Mouse (Mus musculus) cerebellum, postnatal 10 days (tissue): ENCODE measurements around the gene Gabre.
A peak's percentile ranks its signal among the peaks of the same experiment; 100 is the strongest.

Experiments
- DNase-seq, 2 experiments: peaks; one replicate each; pipeline ENCODE4 v3.0.0; 2021; ENCODE audit warnings: mixed read lengths in 2 of 2

Gabre gene

DNA sequence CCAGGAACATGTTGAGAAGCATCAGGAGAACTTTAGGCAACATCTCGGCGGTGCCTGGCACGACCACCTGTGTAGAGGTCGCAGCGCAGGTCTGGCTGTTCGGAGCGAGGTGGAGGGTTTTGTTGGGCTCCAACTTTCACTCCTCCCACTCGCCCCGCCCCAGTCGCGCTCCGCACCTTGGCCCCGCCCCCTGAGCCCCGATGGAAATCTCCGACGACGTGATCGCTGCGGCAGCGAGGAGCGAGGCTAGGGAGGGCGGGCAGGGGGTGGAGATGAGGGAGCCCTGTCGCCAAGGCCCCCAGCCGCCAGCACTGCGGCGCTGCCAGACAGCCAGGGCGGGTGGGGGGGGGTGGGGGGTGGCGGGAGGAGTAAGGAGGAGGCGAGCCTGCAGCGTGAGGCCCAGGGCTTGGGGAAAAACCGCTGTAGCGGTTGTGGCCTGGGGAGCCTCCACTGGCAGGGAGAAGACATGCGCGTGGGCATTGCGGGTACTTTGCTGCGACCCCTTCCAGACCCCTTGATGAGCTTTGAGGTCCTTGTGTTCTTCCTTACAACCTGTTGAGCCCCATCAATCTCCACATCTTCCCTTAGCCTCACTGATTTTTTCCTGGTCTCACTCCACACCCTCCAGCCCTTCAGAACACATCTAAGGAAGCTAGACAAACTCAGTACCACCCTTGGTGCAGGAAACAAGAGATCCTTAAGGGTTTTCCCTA is at the start of gene Gabre:
Gabre (minus strand) TSS at position 145 of the 713 bp plus-strand sequence.
- DNase-seq, result peak; percentile 36 to 62

DNA sequence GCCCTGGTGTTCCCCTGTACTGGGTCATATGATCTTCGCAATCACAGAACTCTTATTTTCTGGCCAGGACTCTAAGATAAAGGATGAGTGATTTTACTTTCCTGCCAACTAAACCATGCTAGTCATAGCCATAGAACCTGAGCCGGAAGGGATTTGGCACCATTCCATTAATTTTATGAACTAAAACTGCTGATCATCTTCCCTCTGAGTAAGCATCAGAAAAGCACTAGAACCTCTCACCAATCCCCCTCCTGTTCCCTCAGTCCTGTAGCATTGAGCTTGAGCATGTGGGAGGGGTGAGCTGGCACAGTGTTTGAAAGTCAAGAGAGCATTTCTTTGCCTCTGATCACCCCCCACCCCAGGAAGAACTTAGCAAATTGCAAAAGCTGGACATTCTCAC is 23.2 kb upstream of the Gabre start:
- no peak for DNase-seq

DNA sequence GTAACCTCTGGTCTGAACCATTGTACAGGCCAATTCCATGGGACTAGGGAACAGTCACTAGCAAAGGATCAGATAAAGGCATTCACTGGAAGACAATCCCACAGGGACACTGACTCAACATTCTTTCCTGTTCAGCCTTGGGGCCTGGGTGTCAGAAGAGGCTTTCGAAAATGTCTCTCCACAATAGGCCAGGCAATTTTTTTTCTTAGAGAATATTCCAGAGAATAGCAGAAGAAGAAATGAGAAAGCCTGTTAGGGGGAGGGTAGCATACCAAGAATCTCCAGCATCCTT is 715 bp upstream of the Gabre start:
- DNase-seq, result no peak

DNA sequence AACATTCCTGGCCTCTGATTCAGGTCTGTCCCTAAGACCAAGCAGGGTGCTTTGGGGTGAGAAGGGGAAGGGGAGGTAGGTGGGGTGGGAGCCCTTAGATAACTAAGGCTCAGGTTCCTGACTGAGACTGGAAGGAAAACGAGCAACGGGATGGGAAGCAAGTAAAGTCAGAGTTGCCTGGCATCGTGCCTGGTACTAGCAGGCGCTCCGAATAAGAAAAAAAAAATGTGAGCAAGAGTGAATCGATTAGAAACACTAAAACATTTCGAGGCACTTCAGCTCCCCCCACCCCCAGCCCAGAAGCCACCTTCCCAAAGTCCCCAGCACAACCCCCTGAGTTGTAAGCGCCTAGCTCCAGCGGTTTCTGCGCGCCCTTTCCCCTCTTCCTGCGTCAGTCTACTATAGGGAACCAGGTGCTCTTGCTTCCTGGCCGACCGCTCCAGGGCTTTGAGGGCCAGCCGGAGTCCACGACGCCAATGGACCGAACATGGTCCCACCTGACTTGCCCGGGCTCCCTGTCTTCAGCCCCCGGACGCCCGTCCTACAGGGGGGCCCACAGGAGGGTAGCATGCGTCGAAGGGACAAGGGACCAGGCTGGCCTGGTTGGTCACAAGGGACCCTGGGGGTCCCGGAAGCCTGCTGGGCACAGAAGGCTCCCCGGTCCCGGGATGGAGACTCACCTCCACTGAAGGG is 491 bp downstream of the Gabre start:
- DNase-seq, result peak; percentile 3 to 5

DNA sequence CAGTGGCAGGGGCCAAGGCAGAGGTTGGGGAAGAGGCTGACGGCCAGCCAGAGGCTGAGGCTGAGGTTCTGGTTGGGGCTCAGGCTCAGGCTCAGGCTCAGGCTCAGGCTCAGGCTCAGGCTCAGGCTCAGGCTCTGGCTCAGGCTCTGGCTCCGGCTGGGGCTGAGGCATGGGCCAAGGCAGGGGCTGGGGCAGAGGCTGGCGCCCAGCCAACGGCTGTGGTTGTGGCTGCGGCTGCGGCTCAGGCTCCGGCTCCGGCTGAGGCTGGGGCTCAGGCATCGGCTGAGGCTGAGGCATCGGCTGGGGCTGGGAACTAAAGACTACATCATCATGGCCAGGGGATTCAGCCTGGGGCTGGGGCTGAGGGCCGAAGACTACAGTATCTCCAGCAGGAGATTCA is 4.0 kb downstream of the Gabre start:
- DNase-seq, result peak; percentile 24 to 57

DNA sequence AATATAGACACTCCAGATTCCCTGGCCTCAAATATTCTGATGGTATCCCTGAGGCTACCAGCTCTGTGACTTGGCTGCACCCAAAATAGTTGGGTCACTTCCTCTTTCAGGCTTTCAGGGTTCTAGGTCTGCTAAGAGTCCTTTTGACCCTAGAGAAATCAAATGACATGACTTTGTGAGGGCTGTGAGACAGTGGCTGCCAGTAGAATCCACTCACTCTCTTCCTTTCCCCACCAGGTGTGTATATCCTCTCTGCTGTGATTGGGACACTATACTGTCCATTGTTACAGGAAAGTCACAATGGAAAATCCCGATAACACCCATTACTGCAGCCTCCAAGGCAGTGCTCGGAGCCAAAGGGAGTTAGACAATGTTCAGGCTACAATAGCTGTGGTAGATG is 52.9 kb downstream of the Gabre start, which contains the start of gene Magea4:
Magea4 (plus strand) TSS at position 301 of the 400 bp plus-strand sequence.
- no peak for DNase-seq
